Mouse (Mus musculus) right cerebral cortex, postnatal 10 days (tissue): ENCODE data around the gene Eps8l3.

Source experiments
- DNase-seq, 2 experiments: peaks; one replicate each; pipeline ENCODE4 v3.0.0; 2021; ENCODE audit warnings: low spot score in 2 of 2

The Eps8l3 gene

DNA sequence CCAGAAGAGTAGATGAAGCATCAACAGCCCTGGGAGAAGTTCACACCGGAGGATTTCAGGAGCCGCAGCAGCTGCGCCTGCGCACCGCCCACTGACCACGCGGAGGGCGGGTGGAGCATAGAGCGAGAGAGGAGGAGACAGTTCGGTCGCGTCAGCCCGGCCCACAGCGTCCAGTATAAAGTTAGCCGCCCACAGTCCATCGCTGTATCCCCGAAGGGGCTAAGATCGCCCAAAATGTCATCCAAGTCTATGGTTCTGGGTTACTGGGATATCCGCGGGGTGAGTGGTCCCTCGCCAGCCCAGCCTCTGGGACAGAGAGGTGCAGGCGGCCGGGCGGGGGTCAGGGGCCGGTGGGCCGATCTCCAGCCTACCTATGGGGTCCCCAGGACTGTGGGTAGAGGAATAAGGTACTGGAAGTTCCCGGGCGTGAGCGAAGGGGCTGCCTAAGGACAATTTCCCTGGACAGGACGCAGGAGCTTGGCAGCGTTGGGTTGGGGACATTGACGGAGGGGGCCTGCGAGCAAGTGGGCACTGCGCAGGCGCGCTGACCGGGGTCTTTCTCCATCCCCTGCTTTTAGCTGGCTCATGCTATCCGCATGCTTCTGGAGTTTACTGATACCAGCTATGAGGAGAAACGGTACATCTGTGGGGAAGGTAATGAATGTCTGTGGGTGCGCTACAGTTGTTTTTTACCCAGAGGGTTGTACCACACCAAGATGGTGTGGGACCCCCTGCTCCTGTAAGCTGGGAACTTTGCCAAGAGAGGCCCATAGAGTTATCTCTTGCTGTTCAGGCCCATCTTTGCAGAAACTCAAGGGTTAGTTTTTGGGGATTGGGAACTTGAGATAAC is 18.9 kb downstream of the Eps8l3 start, which contains the start of gene Gstm5:
TSS of gene Gstm5 (plus strand) at position 102 of the 850 bp plus-strand sequence.
- peak; percentile 92 for DNase-seq

DNA sequence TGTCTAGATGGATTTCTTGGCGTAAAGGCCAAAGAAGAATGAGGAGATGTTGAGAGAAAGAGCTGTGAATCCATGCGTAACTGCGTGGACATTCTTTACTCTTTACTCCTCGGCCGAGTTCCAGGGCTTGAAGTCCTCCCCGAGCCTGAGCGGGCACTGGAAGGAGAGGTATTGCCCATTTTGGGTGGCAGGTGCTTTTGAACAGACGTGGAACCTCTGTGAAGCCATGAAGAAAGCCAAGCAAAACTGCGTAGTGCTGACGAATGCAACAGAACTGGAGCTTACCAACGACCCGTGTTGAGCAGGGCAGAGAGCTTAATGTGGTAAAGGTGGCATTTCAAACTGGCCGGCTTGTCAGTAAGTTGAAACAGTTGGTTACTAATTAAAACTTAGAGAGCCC is 21.7 kb downstream of the Eps8l3 start:
- DNase-seq = no peak

DNA sequence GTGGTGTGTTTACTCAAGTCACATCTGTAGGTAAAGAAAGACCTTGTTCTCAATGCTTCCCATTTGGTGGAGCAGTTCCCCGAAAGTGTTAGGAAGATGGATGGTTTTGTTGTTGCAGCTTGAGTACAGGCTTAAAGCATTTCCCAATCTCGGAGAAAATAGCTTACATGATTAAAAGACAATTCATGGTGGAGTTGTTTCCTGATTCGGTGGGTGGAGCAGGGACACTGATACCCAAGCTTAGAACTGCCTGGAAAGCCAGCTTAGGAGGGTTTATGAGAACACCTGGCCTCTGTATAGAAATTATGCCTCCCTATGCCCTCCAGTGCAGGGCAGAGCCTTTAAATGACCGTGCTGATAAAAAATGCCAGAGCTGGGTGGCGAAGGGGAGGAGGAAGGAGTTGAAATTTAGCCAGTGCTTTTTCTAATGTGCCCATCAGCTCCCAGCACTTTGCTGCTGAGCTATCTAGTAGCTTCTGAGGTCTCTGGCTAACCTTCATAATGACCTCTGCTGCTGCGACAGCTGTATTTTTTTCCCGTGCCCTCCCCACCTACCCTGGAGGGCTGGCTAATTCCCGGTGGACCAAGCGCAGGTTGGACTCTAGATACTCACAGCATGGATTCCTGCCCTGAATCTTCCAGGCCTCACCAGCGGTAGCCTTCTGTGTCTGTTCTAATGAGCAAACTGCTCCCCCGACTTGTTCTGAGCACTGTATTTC is 24.1 kb downstream of the Eps8l3 start:
- no peak for DNase-seq

DNA sequence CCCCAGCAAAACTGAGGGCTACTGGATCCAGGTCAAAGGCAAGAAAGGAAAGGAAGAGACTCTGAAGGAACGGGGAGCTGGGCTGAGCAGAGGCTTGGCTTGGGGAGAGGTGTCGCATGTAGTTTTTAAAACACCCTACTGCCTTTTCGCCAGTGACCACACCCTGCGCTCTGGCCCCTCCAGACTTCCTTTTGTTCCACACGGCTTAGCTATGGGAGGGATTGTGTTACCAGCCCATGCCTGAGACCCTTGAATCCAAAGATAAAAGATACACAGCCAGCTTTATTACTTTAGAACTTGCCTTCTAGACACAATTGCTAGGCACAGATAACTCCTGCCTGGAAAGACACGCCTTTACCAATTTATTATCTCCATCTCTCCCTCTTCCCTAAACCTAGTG is 28.9 kb downstream of the Eps8l3 start:
- no peak for DNase-seq

DNA sequence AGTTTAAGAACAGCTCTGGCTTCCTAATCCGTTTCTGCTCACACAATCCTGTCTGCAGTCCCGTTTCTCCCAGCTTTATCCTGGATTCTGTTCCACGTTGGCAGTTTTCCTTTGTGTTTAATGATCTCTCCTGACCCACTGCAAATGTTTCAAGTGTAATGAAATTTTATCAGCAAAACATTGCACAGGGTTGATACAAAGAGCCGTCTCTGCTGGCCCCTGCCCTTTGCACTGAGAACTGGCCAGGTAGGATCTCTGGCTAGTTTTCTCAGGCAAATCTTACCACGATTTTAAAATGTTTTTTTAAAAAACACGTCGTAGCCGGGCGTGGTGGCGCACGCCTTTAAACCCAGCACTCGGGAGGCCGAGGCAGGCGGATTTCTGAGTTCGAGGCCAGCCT is 39.6 kb downstream of the Eps8l3 start:
- no peak for DNase-seq

DNA sequence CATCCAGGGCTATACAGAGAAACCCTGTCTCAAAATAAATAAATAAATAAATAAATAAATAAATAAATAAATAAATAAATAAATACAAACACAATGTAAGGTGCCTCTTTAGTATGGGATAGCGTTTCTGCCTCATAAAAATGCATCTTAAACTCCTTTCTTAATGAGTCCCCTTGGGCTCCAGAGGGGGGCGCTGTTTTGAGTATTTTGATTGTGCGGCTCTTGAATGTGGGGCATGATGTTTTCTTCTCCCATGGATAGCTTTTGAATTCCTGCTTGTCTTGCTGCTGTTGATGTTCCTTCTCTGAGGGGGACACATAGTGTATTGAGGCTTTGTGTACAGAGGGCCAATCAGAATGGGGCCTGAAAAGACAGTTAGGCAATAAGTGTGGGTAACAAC is 40.1 kb downstream of the Eps8l3 start:
- no peak for DNase-seq

DNA sequence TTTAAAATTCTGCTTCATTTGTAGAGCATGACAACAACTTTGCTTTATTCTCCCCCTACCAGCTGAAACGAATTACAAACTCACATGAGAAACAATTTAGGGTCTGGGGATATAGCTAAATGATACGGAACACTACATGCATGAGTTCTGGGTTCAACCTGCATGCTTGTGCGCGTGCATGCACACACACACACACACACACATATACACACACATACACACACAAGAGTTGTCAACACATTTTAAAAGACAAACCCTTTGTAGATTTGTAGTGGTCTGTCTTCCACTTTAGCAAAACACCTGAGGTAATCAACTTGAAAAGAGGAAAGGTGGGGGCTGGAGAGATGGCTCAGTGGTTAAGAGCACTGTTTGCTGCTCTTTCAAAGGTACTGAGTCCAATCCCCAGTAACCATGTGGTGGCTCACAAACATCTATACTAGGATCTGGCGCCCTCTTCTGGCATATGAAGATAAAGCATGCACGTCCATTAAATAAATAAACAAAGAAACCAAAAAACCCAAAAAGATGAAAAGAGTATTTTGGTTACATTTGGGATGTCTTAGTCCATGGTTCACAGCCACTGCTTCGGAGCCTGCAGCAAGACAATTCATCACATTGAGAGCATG is 40.9 kb downstream of the Eps8l3 start:
- DNase-seq = peak; percentile 59 to 70

DNA sequence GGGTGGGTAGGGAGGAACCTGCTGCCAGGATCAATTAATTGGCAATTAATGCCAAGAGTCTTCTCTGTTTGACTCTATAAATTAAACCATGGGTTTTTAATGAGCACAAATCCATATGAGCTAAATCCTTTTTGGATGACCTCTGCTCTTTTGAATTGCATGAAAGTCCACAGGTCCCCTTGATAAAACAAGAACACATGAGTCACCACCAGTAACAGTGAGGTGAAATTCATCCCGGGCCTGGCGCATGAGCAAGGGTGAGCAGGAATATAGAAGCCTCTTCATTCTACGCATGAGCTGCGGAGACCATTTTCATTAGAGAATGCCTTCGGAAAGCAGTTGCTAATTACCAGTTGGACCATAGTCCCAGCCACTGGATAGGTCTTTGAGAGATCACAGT is 43.3 kb downstream of the Eps8l3 start:
- no peak for DNase-seq

DNA sequence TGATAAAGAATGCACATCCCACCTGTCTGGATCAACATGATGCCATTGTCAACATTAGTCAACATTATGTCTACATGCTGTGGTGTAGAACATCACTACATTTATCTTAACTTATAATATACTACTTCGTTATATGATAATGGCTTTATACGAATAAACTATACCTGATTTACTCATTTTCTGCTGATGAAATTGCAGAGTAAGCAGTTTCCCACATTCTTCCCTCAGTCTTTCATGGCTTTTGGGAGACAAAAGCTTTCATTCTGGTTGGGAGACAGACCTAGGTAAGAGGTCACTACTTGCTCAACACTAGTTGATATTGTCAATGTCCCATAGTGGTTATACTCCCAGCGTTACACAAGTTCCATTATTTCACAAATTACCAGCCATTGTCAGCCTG is 48.3 kb downstream of the Eps8l3 start:
- DNase-seq = no peak

DNA sequence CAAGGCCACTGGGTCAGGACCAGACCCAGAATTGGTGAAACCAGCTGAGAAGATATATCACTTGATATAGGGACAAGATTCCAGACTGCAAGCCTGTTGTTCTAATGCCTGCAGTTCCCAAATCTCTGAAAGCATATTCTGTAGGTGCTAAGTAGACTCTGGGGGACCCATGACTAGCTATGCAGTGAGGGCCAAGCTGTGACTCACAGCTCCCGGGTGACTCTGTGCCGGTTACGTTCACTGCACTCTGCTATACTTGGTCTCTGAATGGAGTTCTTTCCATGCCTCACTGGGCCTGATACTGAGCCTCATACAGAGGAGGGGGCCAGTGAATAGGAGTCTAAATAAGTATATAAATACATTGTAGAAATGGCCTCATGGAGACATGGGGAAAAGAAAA is 50.8 kb downstream of the Eps8l3 start:
- no peak for DNase-seq

DNA sequence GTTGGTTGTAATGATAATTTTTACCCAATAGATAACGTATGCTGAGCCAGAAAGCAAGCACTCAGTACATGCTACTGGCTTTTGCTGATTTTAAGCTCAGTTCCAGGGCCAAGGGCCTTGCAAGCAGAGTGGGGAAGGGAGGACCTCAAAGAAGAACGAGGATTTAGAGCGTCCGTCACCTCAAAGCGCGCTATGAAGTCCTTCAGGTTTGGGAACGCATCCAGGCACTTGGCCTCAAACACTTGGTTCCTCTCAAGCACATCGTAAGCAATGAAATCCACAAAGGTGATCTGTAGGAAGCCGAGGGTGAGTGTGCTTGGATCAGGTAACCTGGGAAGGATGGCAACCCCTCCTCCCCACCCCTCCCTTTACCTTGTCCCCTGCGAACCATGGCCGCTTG is 51.7 kb downstream of the Eps8l3 start:
- DNase-seq = no peak

DNA sequence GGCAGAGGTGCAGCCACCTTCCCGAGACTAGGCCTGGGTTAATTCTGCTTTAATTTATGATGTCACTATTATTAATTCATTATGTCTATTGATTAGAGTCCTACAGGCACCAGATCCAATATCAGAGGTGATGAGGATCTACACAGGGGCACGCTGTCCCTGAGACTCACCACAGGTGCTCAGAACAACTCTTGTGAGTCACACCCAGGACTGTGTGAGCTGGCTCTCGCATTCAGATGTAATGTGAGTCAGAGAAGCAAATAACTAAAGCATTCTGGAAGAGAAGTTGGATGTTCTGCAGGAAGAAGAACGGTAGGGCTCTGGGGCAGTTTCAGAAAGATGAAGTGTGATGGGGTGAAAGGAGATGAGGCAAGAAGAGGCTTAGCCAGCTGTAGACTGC is 52.2 kb downstream of the Eps8l3 start:
- no peak for DNase-seq

DNA sequence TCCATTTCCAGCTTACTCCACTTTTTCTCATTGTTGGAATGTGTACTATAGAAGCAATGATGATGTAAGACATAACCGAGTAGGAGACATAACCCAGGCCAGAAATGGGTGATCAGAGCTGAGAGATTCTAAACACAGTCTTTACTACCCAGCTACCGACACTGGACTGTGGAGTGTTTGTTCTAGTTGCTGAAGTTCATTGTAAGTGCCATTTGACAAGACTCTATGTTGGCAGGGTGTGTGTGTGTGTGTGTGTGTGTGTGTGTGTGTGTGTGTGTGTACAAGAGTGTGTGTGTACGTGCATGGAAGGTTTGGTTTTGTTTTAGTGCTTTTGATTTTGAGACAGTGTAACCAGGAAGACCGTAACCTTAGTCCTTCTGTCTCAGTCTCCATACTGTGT is 52.7 kb downstream of the Eps8l3 start:
- DNase-seq = no peak

DNA sequence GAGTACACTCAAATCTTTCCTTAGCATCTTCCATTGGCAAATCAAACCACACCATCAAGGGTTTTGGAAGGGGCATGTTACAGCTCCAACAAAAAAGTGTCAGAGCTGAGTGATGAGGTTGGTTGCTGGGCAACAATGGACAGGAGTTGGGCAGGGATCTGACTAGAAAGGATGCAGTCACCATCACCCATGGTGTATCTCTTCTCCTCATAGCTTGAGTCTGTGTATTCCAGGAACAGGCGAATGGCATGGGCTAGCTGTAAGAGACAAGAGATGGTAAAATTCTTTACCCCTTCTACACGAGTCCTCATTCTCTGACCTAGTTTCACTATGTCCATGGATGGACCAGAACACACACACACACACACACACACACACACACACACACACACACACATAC is 54.1 kb downstream of the Eps8l3 start:
- no peak for DNase-seq

DNA sequence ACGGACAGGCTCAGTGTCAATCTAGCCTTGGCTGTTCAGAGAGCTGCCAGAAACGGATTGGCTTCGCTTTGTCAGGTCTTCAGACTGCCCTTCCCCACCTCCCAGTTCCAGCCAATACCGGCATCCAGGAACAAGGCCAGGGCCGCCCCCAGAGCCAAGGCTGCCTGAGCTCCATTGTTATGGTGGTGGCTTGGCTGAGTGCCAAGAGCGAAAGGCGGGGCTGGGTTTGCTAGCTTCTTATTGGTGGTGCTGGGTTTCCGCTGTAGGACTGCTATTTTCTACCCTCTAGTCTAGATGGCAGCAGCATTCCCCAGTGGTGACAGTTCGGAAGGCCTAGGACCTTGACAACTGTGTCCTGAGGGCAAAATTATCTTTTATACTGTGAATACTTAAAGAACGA is 54.6 kb downstream of the Eps8l3 start, which contains the start of gene Gstm7:
TSS of gene Gstm7 (minus strand) at position 148 of the 400 bp plus-strand sequence.
- peak; percentile 98 for DNase-seq

DNA sequence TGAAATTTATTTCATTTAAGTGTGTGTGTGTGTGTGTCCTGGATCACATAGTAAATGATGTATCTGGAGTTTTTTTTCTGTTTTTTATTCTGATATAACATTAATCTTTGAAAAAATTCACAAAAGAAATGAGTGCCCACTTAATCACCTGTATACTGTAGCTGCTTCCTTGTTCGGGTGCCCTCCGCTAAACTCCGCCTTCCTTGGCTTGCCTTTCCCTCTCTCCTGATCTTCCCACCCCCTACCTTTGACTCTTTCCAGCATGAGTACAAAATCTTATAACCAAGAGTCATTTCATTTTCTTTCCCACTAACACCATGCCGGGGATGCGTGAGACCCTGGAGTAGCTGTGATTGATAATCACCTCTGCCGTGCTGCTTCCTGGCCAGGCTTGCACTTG is 55.1 kb downstream of the Eps8l3 start:
- no peak for DNase-seq

DNA sequence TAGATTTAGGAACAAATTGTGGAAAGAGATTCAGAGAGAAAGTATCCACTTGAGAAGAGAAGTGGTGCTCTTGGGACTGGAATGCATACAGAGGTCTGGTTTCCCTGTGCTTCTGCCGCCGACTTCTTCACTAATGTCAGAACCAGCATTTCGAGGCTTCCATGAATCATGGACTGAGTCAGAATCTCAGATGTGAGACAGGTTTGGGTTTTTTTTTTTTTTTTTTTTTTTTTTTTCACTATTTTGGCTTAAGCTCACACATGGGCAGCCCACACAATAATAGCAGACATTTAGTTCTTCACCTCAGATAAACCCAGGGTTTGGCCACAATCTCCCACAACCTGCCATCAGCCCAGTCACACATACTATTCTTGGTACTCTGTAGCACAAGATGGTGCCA is 58.2 kb downstream of the Eps8l3 start:
- DNase-seq = no peak

DNA sequence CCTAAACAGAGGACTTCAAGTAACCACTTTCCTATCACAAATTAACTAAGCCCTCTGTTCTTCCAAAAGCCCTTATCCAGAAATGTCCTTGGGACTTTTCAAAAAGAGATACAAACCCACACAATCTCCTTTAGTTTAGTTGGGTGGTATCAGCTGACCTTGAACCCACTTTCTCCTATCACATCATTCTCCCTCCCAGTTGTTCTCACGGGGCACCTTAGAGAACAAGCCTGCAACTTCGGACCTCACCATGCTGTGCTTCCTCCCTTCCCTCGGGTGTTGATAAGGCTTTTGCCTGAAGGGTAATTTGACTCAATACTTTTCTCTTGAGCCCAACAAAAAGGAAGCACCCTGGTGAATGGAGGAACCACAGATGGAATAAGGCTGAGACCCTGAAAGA is 58.9 kb downstream of the Eps8l3 start:
- DNase-seq = no peak

DNA sequence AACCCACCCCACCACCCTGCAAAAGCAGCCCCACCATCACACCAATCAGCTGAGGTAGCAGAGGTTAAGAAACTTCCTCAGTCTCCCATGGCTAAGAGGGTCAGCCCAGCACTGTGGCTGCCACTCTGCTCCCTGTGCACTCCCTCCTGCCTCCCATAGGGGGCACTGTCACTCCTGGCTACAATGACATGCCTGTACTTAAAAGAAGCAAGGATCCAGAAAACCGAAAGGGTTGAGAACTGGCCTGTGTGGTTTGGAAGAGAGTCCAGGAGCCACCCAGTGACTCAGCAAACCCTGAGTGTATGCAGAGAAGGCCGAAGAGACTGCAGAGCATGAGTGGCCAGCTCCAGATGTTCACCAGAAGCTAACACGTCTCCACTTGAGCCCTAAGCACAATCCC is 62.4 kb downstream of the Eps8l3 start:
- peak; percentile 50 to 59 for DNase-seq

DNA sequence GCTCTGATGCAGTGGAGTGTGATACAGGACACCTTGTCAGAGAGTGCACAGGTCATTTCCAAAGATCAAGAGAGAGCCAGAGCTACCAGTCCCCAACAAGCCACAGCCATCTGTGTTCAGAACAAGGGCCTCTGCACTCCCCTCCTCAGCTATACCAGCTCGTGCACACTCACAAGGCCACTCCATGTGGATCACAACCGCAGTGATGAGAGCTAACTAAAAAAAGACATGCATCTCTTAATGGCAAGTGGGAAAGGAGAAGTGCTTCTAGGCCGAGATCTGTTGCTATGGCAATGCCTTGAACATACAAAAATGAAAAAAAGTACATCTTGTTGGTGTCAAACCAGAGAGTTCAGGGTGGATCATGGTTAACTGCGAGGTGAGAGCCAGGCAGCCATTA is 62.8 kb downstream of the Eps8l3 start:
- DNase-seq = peak; percentile 57 to 82

DNA sequence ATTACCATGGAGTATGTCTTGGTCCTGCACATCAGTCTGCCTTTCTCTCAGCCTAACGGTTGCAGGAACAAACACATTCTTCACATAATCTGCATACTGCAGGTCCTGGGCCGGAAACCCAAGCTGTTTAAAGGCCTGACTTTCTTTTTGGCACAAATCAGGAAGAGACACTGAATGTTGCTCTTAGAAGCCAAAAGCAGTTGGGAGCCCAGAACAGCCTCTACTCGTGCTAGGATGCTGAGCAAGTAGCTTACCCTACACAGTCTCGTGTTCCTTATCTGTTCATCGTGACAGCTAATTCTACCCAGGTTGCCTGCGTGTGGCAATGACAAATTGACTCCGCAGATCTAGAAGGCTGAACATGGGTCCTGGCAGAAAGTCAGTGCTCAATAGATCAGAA is 63.5 kb downstream of the Eps8l3 start:
- DNase-seq = peak in 1 of 2 experiments; percentile 54

DNA sequence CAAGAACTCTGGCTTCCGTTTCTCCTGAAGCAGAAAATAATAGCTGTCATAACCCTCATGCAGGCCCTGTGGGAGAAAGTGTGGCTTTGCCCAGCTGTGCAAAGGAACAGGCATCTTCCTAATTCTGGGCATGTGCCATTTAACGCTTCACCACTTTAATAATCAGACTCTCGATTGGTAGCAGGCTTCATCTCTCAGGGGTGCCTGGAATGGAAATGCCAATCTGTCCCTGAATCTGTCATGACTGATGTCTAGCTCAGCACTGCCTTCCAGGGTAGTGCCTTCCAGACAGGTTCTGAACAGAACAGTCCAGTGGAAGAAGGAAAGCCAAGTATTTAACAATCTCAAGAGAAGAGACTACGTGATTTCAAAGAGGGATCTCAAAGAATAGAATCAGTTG is 64.2 kb downstream of the Eps8l3 start:
- DNase-seq = no peak
